Mouse (Mus musculus): ENCODE results near the gene Tsks. TPM values are rescaled to one million over a fixed set of nuclear protein-coding genes. Genes with fewer than 3 reads are reported as not detected.

The Tsks gene
- not detected for total RNA-seq (2022)

- no peak for DNase-seq (ENCODE audit: low spot score in 2 of 2)
Measured at GRCm38 (mm10) chr7:44942904-44943303, at the start of gene Tsks. Gene Tsks (plus strand): TSS chr7:44943204.

DNA sequence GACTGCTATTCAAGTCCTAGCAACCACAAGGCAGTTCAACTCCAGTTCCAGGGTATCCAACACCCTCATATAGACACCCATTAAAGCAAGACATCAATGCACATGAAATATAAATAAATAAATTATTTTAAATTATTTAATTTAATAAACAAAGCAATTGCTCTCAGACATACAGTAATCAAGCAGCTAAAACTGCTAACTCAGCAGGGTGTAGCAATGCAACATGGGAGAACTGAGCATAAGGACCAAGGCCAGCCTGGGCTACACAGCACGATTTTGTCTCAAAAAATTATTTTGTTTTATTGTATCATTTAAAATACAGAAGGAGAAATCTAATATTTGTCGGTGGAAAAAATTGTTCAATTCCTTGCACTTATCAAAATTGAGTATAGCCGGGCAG is 48.8 kb upstream of the Tsks start:
- no peak for DNase-seq (ENCODE audit: low spot score in 2 of 2)

DNA sequence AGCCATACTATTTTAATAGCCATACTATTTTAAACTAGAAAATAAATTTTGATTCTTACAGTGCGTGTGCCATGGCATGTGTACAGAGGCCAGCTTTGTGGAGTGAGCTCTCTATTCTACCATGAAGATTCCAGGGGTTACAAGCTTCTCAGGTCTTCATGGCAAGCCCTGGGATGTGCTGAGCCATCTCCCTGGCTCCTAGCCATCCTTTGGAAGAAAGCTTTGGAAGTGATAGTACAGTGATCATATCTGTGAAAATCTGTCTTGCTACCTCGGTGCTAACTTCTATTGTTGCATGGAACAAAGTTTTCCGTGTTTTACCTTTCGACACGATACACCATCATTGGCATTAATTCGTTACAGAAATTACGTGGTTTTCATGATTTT is 47.8 kb upstream of the Tsks start:
- no peak for DNase-seq (ENCODE audit: low spot score in 2 of 2)

DNA sequence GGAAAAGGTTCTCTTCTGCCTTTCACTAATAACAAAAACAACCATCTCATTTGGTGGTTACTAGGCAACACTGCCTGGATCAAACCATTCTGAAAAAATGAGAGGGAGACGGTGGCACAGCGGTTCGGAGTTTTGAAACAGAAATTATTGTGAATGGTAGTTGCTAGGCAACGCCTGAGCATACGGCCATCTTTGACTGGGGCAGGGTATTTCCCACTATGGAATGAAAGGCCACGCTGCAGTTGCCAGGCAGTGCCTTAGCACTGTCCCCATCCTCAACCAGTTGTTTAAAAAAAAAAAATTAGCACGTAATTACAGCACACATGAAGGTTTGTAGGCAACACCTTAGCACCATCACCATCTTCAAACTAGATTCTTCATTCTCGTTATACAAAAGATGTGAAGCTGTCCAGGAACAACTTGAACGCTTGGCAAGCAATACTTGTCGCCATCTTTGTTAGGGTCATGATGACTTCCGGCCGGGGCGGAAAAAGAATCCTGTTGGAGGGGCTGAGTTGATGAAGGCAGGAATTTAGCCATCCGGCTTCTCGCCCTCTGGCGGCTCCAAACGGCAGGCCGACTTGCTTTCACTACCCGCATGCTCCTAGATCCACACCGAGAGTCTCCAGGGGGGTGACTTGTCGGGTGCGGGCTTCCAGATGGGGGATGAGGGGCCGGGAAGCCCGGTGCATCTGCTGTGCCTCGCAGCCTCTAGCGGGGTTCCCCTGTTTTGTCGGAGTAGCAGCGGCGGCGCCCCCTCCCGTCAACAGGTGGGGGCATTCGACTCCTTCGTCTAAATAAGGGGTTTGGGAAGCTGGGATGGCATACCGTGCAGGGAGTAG is 47.2 kb upstream of the Tsks start, which contains the start of gene Fuz:
TSS of gene Fuz (plus strand) at position 487 of the 842 bp plus-strand sequence.
- DNase-seq (ENCODE audit: low spot score in 2 of 2), result peak; percentile 79 to 88

DNA sequence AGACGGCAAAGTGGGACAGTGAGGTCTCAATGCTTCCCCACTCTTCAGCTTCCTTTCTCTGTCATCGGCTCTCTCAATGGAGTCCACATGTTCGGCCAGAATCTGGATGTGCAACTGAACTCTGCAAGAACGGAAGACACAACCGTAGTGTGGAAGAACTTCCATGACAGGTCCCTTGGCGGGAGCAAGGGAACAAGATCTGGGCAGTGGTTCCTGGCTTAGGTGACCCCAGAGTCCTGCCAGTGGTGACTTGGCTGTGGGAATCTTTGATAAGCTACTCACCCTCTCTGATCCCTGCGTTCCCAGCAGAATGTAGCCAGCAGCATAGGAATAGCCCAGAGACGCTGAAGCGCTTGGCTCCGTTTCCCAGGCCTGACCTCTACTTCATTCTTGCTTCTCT is 46.5 kb upstream of the Tsks start:
- no peak for DNase-seq (ENCODE audit: low spot score in 2 of 2)

DNA sequence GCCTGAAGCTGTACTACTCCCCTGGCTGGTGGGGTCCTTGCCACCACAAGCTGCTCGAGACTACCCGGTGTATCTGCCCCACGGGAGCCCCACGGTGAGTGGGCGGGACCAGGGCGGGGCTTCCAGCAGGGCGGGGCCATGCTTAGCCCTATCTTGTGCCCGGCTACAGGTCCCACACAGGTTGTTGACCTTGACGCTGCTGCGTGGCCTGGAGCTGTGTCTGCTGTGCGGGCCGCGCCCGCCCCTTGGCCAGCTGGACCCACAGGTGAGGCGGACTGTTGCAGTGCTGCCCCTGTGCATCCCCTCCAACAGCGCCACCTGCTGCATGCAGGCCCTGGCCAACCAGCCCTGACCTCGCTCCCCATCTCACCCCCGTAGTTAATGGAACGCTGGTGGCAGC is 44.4 kb upstream of the Tsks start:
- no peak for DNase-seq (ENCODE audit: low spot score in 2 of 2)

DNA sequence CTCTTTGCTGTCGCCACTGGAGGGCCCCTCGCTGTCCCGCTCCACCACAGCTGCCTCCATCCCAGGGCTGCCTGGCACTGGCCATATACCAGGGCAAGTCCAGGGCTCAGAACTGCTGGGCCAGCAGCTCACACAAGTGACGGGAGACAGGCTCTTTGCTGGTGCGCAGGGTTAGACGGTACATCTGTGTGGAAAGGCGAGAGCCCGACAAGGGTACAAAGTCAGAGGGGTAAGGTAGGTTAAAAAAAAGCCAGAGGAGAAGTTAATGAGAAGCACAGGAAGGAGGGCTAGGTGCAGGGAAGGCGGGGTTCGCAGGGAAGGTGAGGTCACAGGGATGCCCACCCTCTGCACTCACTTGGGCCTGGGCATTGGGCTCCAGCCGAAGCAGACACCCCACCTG is 42.4 kb upstream of the Tsks start:
- DNase-seq (ENCODE audit: low spot score in 2 of 2), result no peak

DNA sequence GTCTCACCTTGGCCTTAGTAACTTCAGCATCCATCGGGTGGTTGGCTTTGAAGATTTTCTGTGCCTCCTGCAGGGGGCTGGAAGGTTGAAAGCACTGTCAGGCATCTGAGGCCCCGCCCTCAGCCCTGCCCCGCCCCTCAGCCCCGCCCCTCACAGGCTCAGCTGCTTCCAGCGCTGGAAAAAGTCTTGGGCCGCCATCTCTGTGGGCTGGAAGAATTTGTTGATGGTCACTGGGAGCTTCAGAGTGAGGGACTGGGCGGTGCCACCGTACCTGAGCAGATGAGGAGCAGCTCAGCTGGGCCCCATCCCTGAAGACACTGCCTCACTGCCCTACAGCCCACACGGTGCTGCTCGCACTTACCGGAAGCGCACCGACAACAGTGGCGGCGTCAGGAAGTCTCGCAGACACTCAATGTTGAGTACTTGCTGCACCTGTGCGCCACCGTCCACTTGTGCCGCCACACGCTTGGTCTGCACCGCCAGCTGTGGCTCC is 41.7 kb upstream of the Tsks start:
- DNase-seq (ENCODE audit: low spot score in 2 of 2), result no peak

DNA sequence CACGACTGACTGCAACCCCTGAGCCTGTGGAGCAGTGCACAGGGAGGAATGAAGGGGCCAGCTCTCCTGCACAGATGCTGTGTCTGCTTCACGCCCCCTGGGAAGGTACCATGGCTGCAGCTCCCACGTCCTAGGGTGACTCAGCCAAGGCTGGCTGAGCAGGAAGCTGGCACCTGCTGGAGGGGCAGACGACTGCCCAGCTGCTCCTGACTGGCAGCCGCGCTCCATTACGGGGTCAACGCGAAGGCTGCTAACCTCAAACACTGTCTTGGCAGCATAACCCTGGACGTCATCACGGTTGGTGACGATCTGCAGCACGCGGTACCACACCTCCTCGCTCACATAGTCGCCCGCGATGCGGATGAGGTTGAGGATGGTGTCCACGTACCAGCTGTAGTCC is 37.6 kb upstream of the Tsks start:
- no peak for DNase-seq (ENCODE audit: low spot score in 2 of 2)

DNA sequence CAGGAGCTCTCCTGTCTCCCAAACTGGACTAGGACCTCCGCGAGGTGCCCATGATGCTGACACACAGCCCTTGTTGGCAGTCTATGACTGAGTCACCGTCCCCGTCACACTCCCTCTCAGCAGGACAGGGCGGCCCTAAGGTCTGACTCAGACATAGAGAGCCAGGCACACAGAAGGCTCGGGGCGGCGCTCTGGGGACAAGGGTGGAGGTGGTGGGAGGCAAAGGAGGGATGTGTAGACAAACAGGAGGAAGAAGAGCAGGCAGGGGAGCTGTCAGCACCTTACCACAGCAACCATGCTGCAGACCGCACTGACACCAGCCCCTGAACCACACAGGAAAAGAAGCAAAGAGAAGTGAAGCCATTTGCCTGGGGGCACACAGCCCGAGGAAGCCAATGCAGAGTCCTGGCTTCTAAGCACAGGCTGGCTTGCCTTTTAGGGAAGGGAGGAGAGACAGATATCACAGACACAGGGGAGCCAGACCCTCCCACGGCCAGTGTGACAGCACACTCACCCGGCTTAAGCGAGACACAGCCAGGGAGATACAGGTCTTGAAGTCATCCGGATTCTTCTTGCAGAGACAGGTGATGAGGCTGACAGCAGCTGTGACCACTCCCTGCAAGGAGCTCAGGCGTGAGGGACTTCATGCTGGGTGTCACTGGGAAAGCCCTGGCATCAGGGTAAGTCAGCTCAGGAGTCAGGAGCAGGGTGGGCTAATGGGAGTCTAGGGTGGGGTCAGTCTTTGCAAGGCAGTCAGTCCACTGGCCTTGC is 34.1 kb upstream of the Tsks start:
- no peak for DNase-seq (ENCODE audit: low spot score in 2 of 2)

DNA sequence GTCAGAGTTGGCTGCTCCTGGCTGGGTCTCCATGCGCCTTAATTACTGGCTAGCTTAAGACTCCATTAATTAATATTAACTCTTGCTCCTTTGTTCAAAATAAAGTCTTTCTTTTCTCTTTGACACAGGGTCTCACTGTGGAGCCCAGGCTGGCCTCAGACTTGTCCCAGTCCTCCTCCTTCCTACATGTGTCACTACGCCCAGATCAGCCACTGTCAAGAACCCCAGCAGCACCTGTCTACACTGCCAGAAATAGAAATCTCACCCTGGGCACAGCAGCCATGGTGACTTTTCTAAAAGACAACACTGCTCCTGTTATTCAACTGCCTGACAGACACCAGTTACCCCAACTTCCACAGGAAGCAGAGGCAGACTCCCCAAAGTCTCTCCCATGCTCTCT is 28.6 kb upstream of the Tsks start:
- peak in 1 of 2 experiments; percentile 4 for DNase-seq (ENCODE audit: low spot score in 2 of 2)

DNA sequence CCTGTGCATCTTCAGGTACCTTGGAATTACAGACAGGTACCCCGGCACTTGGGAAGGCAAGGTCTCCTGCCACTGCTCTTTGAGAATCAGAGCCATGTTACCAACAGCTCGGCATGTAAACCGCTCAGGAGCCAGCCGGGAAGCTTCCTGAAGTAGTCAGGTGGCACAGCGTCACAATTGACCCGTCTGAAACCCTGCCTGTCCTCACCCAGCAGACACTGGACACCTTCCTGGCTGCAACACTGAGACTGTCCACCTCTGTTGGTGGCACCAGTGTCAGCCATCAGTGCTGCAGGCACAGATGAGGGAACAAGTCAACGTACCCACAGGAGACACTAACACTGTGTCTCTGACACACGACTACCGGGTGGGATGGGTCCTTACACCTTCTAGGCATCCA is 27.7 kb upstream of the Tsks start:
- no peak for DNase-seq (ENCODE audit: low spot score in 2 of 2)

- peak in 1 of 2 experiments; percentile 1 for DNase-seq (ENCODE audit: low spot score in 2 of 2)
Measured at GRCm38 (mm10) chr7:44916191-44916590, 26.8 kb upstream of the Tsks start.

DNA sequence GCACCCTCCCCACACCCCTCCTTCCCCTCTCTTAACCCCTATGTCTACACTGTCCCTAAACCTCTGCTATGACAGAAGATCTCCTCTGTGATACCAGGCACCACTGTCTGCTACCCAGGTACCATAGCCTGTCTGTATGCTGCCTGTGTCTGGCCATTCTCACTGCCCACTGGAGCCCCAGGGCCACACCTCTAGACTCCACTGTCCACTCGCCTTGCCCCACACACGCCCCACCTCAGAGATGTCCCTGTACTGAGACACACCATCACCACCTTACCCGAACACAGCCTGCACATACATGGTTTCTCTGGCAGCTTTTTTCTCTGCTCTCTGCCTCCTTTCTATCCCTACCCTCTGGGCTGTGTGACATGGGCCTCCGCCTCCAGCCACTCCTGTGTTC is 26.1 kb upstream of the Tsks start:
- no peak for DNase-seq (ENCODE audit: low spot score in 2 of 2)

DNA sequence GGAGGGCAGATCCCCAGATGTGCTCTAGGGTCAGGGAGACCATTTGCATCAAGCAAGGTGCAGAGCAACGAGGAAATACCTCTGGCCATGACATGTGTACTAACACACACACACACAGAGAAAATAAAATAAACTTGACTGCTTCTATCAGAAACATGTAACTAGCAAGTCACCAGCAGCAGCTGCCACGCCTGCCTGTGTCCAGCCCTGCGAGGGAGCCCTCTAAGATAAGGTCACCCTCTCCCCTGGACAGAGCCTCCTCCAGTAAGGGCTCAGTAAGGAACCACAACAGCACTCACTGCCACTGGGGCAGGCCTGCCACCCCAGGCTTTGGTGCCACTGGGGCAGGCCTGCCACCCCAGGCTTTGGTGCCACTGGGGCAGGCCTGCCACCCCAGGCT is 24.8 kb upstream of the Tsks start:
- DNase-seq (ENCODE audit: low spot score in 2 of 2), result no peak

GRCm38 (mm10) chr7:44919127-44919526 is 23.9 kb upstream of the Tsks start:
- no peak for DNase-seq (ENCODE audit: low spot score in 2 of 2)

DNA sequence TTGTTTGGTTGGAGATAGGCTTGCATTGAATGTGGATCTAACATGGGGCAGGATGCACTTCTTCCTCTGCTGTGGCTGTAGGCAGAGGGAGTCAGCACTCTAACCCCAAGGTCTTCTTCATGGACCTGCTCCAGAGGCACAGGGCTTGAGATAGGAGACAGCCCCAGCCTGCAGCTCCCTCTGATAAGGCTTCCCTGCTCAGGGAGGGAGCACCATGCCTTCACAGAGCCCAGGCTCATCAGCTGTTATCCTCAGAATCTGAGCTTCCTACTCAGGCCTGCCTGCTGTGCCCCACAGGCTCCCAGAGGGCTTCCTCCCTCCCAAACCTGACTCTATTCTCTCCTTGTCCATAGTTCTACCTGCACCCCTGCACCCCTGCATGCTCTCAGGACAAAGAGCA is 20.5 kb upstream of the Tsks start:
- no peak for DNase-seq (ENCODE audit: low spot score in 2 of 2)

DNA sequence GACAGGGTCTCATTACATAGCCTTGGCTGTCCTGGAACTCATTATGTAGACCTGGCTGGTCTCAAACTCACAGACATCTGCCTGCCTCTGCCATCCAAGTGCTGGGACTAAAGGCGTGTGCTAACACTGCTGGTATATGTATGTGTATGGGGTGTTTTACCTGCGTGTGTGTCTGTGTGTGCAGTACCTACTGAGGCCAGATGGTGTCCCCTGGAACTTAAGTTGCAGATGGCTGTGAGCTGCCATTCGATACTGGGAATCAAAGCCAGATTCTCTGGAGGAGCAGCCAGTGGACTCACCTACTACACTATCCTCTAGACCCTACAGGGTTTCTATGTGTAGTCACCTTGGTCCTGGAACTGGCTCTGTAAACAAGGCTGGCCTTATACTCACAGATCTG is 17.5 kb upstream of the Tsks start:
- no peak for DNase-seq (ENCODE audit: low spot score in 2 of 2)

- DNase-seq (ENCODE audit: low spot score in 2 of 2), result no peak
Measured at GRCm38 (mm10) chr7:44928570-44928969, 14.4 kb upstream of the Tsks start.

- peak; percentile 100 for DNase-seq (ENCODE audit: low spot score in 2 of 2)
Measured at GRCm38 (mm10) chr7:44929204-44930151, 13.5 kb upstream of the Tsks start, which contains the start of gene Ap2a1. Gene Ap2a1 (minus strand): TSS chr7:44929496.

DNA sequence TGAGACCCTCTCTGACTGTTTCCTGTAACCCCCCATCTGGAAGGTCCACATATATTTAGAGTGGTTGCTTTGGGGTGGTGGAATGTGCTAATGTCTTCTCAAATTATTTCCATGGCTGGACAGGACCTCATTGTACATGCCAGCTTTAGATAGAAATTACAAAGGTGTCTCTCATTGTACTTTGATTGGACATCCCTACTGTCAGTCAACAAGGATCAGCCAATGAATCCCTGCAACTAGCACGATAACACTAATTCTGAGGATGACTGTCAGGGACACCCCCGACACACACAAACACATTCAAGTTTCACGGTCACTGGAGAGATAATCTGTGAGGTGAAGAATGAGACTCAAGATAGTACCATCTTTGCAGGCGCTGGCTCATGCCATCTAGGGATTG is 4.3 kb upstream of the Tsks start:
- DNase-seq (ENCODE audit: low spot score in 2 of 2), result no peak

Data from gastrocnemius, adult 8-10 months (tissue).